Mouse (Mus musculus) CH12.LX (cell line): ENCODE data around the gene Ano10. TPM values are rescaled to one million over a fixed set of nuclear protein-coding genes. Genes with fewer than 3 reads are reported as not detected.

Experiments used
- DNase-seq: peaks from one replicate; pipeline ENCODE4 v3.0.0-alpha.2; 2013; ENCODE audit errors: extremely low read depth
- H3K27ac ChIP-seq: 2 replicates; pipeline ENCODE4 v1.5.1; 2012; ENCODE audit warnings: low read depth, mild to moderate bottlenecking, control low read depth, moderate library complexity; ENCODE audit not compliant: insufficient read depth
- H3K27me3 ChIP-seq: replicated peaks from 2 replicates; pipeline ENCODE3; 2012; ENCODE audit warnings: inconsistent platforms
- H3K36me3 ChIP-seq, 2 experiments: replicated peaks in 1 of 2; 2 replicates each; pipeline versions ENCODE3 to v1.6.1; 2012; ENCODE audit warnings: inconsistent platforms in 1 of 2, low read length in 1 of 2, mild to moderate bottlenecking in 1 of 2, mixed read lengths in 1 of 2, moderate library complexity in 1 of 2; ENCODE audit not compliant: control insufficient read depth in 1 of 2, insufficient read depth in 1 of 2
- H3K4me1 ChIP-seq, 2 experiments: 2 replicates each; pipeline ENCODE4 v1.6.1; 2012; ENCODE audit warnings: inconsistent platforms in 1 of 2, moderate library complexity in 1 of 2; ENCODE audit not compliant: insufficient read depth in 2 of 2, control insufficient read depth in 1 of 2
- H3K4me2 ChIP-seq: 2 replicates; pipeline ENCODE4 v1.6.1; 2012; ENCODE audit warnings: low read depth, mild to moderate bottlenecking, control low read depth; ENCODE audit not compliant: poor library complexity, insufficient read depth, severe bottlenecking
- H3K4me3 ChIP-seq, 3 experiments: fragments of 150-350 bp in 1 of 3; sonication (generic) in 1 of 3; replicated peaks in 1 of 3; 2 replicates each; pipeline versions ENCODE3 to v1.5.1; 2011 to 2012; ENCODE audit warnings: low read depth in 2 of 3, low read length in 2 of 3, mild to moderate bottlenecking in 2 of 3, moderate library complexity in 2 of 3, control low read depth in 1 of 3, improper control_type of control experiment in 1 of 3, inconsistent platforms in 1 of 3, mixed read lengths in 1 of 3; ENCODE audit not compliant: poor library complexity in 1 of 3
- H3K79me2 ChIP-seq: replicated peaks from 2 replicates; pipeline ENCODE4 v1.6.1; 2012; ENCODE audit warnings: mild to moderate bottlenecking, moderate library complexity; ENCODE audit not compliant: control insufficient read depth, poor library complexity, insufficient read depth, severe bottlenecking; ENCODE audit errors: extremely low read depth
- H3K9ac ChIP-seq: 2 replicates; pipeline ENCODE4 v1.6.1; 2012; ENCODE audit warnings: low read depth, mild to moderate bottlenecking, control low read depth, moderate library complexity; ENCODE audit not compliant: insufficient read depth
- H3K9me3 ChIP-seq: replicated peaks from 2 replicates; pipeline ENCODE3; 2012; ENCODE audit warnings: low read length, inconsistent platforms, mixed read lengths
- BHLHE40 ChIP-seq: IDR thresholded peaks from 2 replicates; pipeline ENCODE4 v1.6.1; 2011; ENCODE audit warnings: mild to moderate bottlenecking, low read depth, low read length, improper control_type of control experiment
- CHD1 ChIP-seq: IDR thresholded peaks from 2 replicates; pipeline ENCODE4 v1.6.1; 2012; ENCODE audit warnings: low read depth, low read length, improper control_type of control experiment, inconsistent platforms
- CHD2 ChIP-seq: IDR thresholded peaks from 2 replicates; pipeline ENCODE4 v1.6.1; 2011; ENCODE audit warnings: low read length, improper control_type of control experiment
- CTCF ChIP-seq, 2 experiments: IDR thresholded peaks in 1 of 2; conservative IDR thresholded peaks in 1 of 2; 2 replicates each; pipeline ENCODE4 v1.5.1; 2011 to 2012; ENCODE audit warnings: low read depth in 2 of 2, low read length in 2 of 2, improper control_type of control experiment in 1 of 2, inconsistent platforms in 1 of 2, mild to moderate bottlenecking in 1 of 2, moderate library complexity in 1 of 2
- GABPA ChIP-seq: IDR thresholded peaks from 2 replicates; pipeline ENCODE4 v1.6.1; 2012; ENCODE audit warnings: low read depth, low read length, improper control_type of control experiment, inconsistent platforms; ENCODE audit not compliant: insufficient replicate concordance
- HCFC1 ChIP-seq: IDR thresholded peaks from 2 replicates; pipeline ENCODE4 v1.6.1; 2012; ENCODE audit warnings: low read depth, mild to moderate bottlenecking, inconsistent platforms, low read length, improper control_type of control experiment
- JUND ChIP-seq: conservative IDR thresholded peaks from 2 replicates; pipeline ENCODE4 v1.6.1; 2011; ENCODE audit warnings: low read depth, low read length, improper control_type of control experiment
- MAX ChIP-seq: IDR thresholded peaks from 2 replicates; pipeline ENCODE4 v1.6.1; 2011; ENCODE audit warnings: low read length, improper control_type of control experiment
- MEF2A ChIP-seq: IDR thresholded peaks from 2 replicates; pipeline ENCODE4 v1.6.1; 2014; ENCODE audit warnings: low read depth, mild to moderate bottlenecking, inconsistent platforms, low read length, improper control_type of control experiment, borderline replicate concordance
- MYC ChIP-seq: IDR thresholded peaks from 2 replicates; pipeline ENCODE4 v1.6.1; 2011; ENCODE audit warnings: low read depth, mild to moderate bottlenecking, improper control_type of control experiment, low read length
- NELFE ChIP-seq: IDR thresholded peaks from 2 replicates; pipeline ENCODE4 v1.6.1; 2011; ENCODE audit warnings: low read depth, low read length, improper control_type of control experiment
- NRF1 ChIP-seq: IDR thresholded peaks from 2 replicates; pipeline ENCODE4 v1.6.1; 2014; ENCODE audit warnings: low read depth, mild to moderate bottlenecking, inconsistent platforms, low read length, improper control_type of control experiment, moderate library complexity
- PAX5 ChIP-seq: IDR thresholded peaks from 2 replicates; pipeline ENCODE4 v1.6.1; 2012; ENCODE audit warnings: low read length, inconsistent platforms, mixed read lengths
- RAD21 ChIP-seq: IDR thresholded peaks from 2 replicates; pipeline ENCODE4 v1.6.1; 2011; ENCODE audit warnings: low read depth, mild to moderate bottlenecking, low read length, improper control_type of control experiment, moderate library complexity
- SIN3A ChIP-seq: IDR thresholded peaks from 2 replicates; pipeline ENCODE4 v1.6.1; 2012; ENCODE audit warnings: low read length, improper control_type of control experiment, inconsistent platforms
- UBTF ChIP-seq: IDR thresholded peaks from 2 replicates; pipeline ENCODE4 v1.6.1; 2012; ENCODE audit warnings: low read depth, mild to moderate bottlenecking, inconsistent platforms, low read length, improper control_type of control experiment, moderate library complexity
- USF1 ChIP-seq: IDR thresholded peaks from 2 replicates; pipeline ENCODE4 v1.6.1; 2014; ENCODE audit warnings: low read depth, mild to moderate bottlenecking, inconsistent platforms, low read length, improper control_type of control experiment
- USF2 ChIP-seq: conservative IDR thresholded peaks from 2 replicates; pipeline ENCODE4 v1.6.1; 2011; ENCODE audit warnings: low read depth, low read length, improper control_type of control experiment
- ZC3H11A ChIP-seq: IDR thresholded peaks from 2 replicates; pipeline ENCODE4 v1.6.1; 2012; ENCODE audit warnings: low read depth, mild to moderate bottlenecking, inconsistent platforms, low read length, improper control_type of control experiment
- ZKSCAN1 ChIP-seq: IDR thresholded peaks from 2 replicates; pipeline ENCODE4 v1.6.1; 2012; ENCODE audit warnings: low read depth, inconsistent platforms, low read length, improper control_type of control experiment, borderline replicate concordance
- ZMIZ1 ChIP-seq: IDR thresholded peaks from 2 replicates; pipeline ENCODE4 v1.6.1; 2012; ENCODE audit warnings: low read depth, mild to moderate bottlenecking, inconsistent platforms, low read length, improper control_type of control experiment
- dilution Hi-C: fragments of 300-500 bp; cut with MboI; formaldehyde crosslinking; loops from 2 replicates; pipeline ENCODE4 v1.14.3; 2020; ENCODE audit warnings: low sequenced_read_pairs; ENCODE audit not compliant: extremely low pct_unique_long_range_greater_than_20kb, extremely low pct_ligation_motif_present
- in situ Hi-C: fragments of 300-500 bp; cut with MboI; formaldehyde crosslinking; loops from 3 replicates; pipeline ENCODE4 v1.14.3; 2019; ENCODE audit warnings: low sequenced_read_pairs, low pct_ligation_motif_present, low pct_unique_long_range_greater_than_20kb, mixed read lengths
- polyA plus RNA-seq: library from polyadenylated mRNA; unstranded; fragments of >175 nt; gene quantifications from 2 replicates; pipeline ENCODE4 v1.2.1, GENCODE M21; 2012; ENCODE audit warnings: low read depth; ENCODE audit not compliant: insufficient read length
- total RNA-seq, 2 experiments: library from RNA; depleted of rRNA; stranded (reverse); fragments of 300-350 nt in 1 of 2; fragments of >200 nt in 1 of 2; gene quantifications; 2 replicates each; pipeline ENCODE4 v1.2.3; 2012 to 2014

The Ano10 gene
- total and polyA plus RNA-seq, 3 experiments, result 9.5 to 23.9 (median 12.2) TPM

- H3K27ac ChIP-seq, result no peak overlapping the region
- H3K27me3 ChIP-seq, result no peaks in the 10 kb centered on the region
- peaks cover 0 to 24% of the 10 kb centered on the region in 2 experiments; a peak in 2 of 4 replicates for H3K4me1 ChIP-seq
- no peak overlapping the region for H3K9ac ChIP-seq
- TF ChIP-seq RAD21 (no peak), MAX (no peak), SIN3A (no peak), NELFE (no peak), JUND (no peak), USF1 (no peak), USF2 (no peak), ZKSCAN1 (no peak), PAX5 (no peak), UBTF (no peak), CTCF (conservative IDR thresholded peaks at IDR 0.05 in 1 of 2, IDR thresholded peaks at IDR 0.05 in 1 of 2; ENCODE audit: low read depth in 2 of 2, low read length in 2 of 2) (no peak), GABPA (no peak), ZMIZ1 (no peak), ZC3H11A (no peak), NRF1 (no peak), BHLHE40 (no peak), HCFC1 (no peak), MEF2A (no peak)
- in situ Hi-C loops, result no loop called here
- dilution Hi-C loops, result no loop called here
- DNase-seq, result no peak
- H3K4me3 ChIP-seq, result no peak overlapping the region
- no peaks in the 10 kb centered on the region for H3K79me2 ChIP-seq
- H3K9me3 ChIP-seq, result no peaks in the 10 kb centered on the region
- H3K4me2 ChIP-seq, result no peak overlapping the region
- H3K36me3 ChIP-seq, result peaks cover 4 to 18% of the 10 kb centered on the region in 2 experiments
Observed at GRCm38 (mm10) chr9:122230701-122231100, 63.5 kb downstream of the Ano10 start.

GRCm38 (mm10) chr9:122226419-122226818, 67.8 kb downstream of the Ano10 start:
- Histone ChIP-seq H3K4me1 (peaks cover 0 to 16% of the 10 kb centered on the region in 2 experiments; a peak in 2 of 4 replicates), H3K4me3 (no peak overlapping the region), H3K4me2 (no peak overlapping the region), H3K9ac (no peak overlapping the region), H3K27ac (no peak overlapping the region), H3K9me3 (no peaks in the 10 kb centered on the region), H3K36me3 (peaks cover 4 to 9% of the 10 kb centered on the region in 2 experiments), H3K79me2 (no peaks in the 10 kb centered on the region), H3K27me3 (no peaks in the 10 kb centered on the region)
- no peak for DNase-seq
- in situ Hi-C loops (no loop called here), dilution Hi-C loops (no loop called here)
- TF ChIP-seq MYC, result no peak
- TF ChIP-seq JUND, result no peak
- no peak for TF ChIP-seq CHD1
- no peak for TF ChIP-seq CHD2
- TF ChIP-seq UBTF, result no peak
- no peak for TF ChIP-seq ZKSCAN1
- TF ChIP-seq NELFE, result no peak
